Mouse (Mus musculus): ENCODE results near the gene Fkbp10. TPM values are rescaled to one million over a fixed set of nuclear protein-coding genes. Genes with fewer than 3 reads are reported as not detected.
A peak's percentile ranks its signal among the peaks of the same experiment; 100 is the strongest.

The Fkbp10 gene
- total RNA-seq, 2 experiments from 2014 or later: 58.6 to 59.7 TPM

GRCm38 (mm10) chr11:100392958-100393357 is 22.5 kb upstream of the Fkbp10 start:
- intact Hi-C loops (cut with DNase I): no loop called here
- DNase-seq: peak; percentile 42 to 50

- intact Hi-C loops (cut with DNase I): no loop called here
- peak; percentile 45 to 54 for DNase-seq
Measured at GRCm38 (mm10) chr11:100393733-100394132, 21.8 kb upstream of the Fkbp10 start.

- no peak for DNase-seq
- intact Hi-C loops (cut with DNase I): no loop called here
Measured at GRCm38 (mm10) chr11:100394353-100395074, 21.0 kb upstream of the Fkbp10 start.

DNA sequence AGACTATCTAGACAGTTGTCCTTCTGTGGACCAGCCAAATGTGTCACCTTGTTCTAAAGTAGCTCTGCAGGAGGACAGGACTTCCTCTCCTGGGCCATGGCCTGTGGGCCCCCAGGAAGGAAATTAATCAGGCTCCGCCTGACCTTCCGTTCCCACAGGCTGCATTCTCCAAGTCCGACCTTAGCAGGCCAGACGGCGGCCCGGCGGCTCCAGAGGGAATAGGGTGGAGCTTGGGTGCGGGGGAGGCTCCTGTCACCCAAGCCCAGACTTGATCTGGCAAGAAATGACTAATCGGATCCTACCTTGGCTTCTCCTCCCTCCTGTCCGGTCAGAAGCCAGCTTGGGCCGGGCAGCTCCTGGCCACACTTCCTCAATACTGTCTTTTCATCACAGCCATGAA is 20.3 kb upstream of the Fkbp10 start:
- DNase-seq: peak; percentile 85 to 87
- intact Hi-C loops (cut with DNase I): no loop called here

DNA sequence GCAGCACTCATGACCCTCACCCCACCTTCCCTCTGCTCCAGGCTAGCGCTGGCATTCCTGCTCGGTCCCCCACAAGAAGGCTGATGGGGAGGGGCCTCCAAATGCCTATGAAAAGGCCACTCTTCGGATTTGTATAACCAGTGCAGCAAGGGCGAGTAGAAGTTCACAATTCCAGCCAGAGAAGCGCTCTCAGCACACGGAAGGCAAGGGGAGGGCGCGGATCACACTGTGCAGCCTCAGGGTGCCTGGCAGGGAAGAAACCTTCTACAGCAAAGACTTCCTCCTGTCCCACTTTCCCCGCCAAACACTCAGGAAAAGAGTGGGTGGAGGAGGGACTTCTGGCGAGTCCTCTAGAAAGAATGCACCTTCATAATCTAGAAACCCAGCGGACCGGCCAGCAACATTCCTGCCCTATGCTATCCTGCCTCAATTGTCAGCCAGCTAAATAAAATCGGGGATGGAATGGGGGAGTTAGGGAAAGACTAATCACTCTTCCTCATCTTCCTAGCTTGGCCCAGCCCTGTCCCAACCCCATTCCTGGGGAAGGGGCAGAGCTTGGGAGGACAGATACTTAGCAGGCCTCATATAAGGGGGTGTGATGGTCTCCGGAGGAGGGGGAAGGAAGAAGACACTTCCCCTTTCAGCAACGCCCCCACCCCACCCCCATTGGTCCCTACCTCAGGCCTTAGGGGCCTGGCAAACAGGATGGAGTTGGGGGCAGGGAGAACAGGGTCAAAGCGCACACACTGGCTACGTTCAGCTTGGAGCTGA is 19.5 kb upstream of the Fkbp10 start:
- DNase-seq: peak; percentile 64 to 65
- intact Hi-C loops (cut with DNase I): loop anchor here (2.0 kb wide), 1 partner anchor 19 kb away; the partner anchor contains the start of genes Fkbp10 and P3h4

DNA sequence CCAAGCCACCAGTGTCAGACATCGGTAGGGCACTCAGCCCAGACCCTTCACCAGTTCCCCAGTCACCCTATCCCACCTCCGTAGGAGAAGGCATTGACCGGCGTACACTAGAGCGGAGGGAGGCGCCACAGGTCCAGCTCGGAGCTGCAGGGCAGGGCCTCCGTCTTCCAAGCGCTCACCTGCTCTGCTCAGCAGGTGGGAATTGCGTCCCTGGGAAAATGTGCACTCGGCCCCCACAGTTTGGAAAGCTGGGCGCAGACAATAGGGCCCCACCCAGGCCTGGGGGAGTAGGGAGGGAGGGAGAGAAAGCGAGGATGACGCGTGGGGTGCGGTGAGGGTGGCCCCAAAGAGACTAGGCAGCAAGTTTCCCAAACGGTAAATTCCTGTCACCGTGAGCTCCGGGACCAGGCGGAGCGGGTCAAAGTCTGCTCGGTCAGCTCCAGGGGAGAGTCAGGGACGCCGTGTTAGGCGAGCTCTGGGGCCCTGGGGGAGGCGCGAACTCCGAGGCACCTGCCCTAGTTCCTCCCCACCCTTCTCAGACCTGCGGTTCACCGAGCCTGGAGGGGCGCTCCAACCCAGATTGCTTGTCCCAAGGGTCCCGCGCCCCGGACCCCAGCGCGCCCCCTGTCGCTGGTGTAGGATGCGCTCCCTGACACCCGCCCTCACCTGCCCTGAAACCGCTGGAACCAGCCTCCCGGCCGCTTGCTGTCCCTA is 18.5 kb upstream of the Fkbp10 start:
- intact Hi-C loops (cut with DNase I): loop anchor here (2.0 kb wide), 1 partner anchor 18 kb away; the partner anchor contains the start of genes Fkbp10 and P3h4
- peak; percentile 68 to 75 for DNase-seq

DNA sequence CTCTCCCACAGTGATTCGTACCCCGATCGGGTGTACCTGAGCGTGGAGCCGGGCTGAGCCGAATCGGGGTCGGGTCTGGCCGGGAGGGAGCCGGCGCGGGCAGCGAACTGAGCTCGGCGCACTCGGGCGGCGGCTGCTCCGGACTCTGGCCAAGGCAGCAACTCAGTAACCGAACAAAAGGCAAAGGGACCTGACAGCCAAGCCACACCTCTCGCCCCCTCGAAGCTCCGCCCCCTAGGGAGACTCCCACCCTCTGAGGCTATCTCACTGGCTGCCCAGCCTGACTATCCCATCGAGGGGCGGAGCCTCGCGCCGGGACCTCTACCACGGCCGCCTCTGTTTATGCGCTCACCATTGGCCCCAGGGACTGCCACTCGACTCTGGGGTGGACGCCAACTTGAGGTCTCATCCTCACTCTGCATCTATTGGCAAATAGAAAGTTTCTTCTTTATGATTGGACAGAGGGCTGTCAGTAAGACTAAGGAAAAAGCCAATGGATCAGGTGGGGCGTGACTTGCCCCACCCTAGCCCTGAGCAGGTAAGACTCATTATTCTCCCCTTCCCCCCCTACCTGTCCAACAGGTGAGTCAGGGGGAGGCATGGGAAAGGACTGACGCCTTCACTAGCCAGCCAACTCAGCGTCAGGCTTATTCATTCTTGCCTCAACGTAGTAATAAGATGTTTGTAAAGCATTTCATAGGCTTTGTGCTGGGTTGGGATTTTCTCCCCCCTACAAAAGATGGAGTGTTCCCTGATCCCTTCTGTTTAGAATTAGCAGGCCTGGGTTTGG is 17.7 kb upstream of the Fkbp10 start, which contains the start of gene Jup:
Jup (minus strand) TSS at position 164 of the 790 bp plus-strand sequence.
- DNase-seq: peak; percentile 100
- intact Hi-C loops (cut with DNase I): loop anchor here (2.0 kb wide), 1 partner anchor 17 kb away; the partner anchor contains the start of genes Fkbp10 and P3h4

GRCm38 (mm10) chr11:100398517-100398916 is 17.0 kb upstream of the Fkbp10 start:
- intact Hi-C loops (cut with DNase I): no loop called here
- DNase-seq: no peak

- intact Hi-C loops (cut with DNase I): no loop called here
- peak in 1 of 2 experiments; percentile 49 for DNase-seq
Measured at GRCm38 (mm10) chr11:100399320-100399719, 16.2 kb upstream of the Fkbp10 start.

DNA sequence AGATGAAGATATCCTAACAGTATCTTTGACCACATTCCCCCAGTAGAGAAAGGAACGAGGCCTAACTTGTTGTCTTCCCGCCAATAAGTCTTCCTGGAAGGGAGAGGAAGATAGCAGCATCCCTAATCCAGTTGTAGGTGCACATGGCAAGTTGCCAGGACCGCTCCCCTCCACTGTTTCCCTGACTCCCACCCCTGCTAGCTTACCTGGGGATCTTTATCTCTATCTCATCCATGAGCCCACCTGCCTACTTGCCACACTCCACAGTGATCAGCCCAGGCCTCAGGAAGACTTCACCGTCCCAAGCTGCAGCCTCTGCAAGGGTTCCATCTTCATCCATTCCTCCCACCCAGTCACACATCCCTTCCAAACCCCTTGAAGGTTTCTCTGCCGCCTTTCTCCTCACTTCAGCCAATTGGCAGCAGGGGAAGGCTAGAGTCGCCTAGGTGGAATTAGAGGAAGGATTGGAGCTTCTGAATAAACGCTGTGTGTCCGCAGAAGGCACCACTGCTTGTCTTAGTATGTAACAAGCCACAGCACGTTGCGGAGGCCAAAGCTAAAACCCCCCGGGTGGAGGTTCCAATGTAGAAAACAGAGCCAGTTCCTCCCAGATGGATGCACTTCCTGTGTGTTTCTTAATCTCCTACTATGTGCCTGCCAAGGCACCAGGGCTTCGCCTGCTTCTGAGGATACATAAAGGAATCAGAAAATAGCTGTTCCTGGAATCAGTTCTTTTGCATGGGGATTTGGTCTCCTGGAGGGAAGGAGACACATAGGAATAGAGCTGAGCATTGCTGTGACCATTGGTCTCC is 15.6 kb upstream of the Fkbp10 start:
- peak; percentile 43 to 47 for DNase-seq

GRCm38 (mm10) chr11:100400842-100401241 is 14.7 kb upstream of the Fkbp10 start:
- intact Hi-C loops (cut with DNase I): no loop called here
- no peak for DNase-seq

More for the DNA sequence above, 15.6 kb upstream of the Fkbp10 start:
- intact Hi-C loops (cut with DNase I): no loop called here

GRCm38 (mm10) chr11:100402240-100402639 is 13.3 kb upstream of the Fkbp10 start:
- DNase-seq: peak; percentile 80 to 87
- intact Hi-C loops (cut with DNase I): no loop called here

GRCm38 (mm10) chr11:100402682-100403081 is 12.8 kb upstream of the Fkbp10 start:
- intact Hi-C loops (cut with DNase I): no loop called here
- DNase-seq: no peak

- intact Hi-C loops (cut with DNase I): no loop called here
- DNase-seq: peak in 1 of 2 experiments; percentile 40
Measured at GRCm38 (mm10) chr11:100403445-100404134, 11.9 kb upstream of the Fkbp10 start.

DNA sequence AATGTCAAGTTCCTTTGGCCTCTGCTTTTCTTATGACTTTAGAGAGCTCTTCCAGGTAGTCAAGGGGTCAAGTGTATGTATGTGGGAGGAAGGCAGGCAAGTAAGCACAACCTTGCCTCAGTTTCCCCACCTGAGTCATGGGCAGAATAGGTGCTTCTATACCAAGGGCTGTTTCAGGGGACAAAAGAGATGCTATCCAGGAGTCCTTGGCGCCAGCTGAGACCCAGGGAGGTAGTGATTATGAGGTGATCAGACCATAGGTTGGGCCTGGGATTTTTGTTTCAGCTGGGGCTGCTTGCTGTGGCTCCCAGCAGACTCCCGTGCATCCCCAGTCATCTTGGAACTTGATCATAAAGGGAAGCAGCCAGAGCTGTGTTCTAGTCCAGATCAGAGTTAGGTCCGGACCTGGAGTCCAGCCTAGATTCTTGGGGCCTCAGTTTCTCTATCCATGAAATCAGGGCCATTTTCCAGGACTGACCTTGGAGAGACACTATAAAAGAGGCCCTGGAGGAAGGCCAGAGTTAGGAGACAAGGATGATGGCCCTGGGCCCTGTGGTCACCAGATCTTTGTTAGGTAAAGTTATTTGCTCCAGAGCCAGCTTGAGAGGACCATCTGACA is 10.9 kb upstream of the Fkbp10 start:
- no peak for DNase-seq
- intact Hi-C loops (cut with DNase I): no loop called here

DNA sequence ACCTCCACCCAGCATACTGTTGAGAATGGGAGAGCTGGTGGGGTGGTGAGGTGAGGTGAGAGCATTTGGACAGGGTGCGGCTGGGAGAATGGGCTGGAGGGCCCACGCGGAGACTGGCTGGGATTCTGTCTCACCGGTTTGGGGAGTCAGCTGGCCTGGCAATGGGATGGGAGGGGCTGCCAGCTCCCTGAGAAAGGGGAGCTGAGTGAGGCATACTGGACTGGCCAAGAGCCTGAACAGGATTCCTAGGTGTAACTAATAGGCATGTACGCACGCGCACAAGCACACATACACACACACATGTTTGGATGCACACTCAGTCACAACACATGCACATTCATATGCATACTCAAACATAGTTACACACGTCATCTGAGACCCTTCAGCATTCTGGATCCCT is 9.2 kb upstream of the Fkbp10 start:
- DNase-seq: no peak
- intact Hi-C loops (cut with DNase I): no loop called here

DNA sequence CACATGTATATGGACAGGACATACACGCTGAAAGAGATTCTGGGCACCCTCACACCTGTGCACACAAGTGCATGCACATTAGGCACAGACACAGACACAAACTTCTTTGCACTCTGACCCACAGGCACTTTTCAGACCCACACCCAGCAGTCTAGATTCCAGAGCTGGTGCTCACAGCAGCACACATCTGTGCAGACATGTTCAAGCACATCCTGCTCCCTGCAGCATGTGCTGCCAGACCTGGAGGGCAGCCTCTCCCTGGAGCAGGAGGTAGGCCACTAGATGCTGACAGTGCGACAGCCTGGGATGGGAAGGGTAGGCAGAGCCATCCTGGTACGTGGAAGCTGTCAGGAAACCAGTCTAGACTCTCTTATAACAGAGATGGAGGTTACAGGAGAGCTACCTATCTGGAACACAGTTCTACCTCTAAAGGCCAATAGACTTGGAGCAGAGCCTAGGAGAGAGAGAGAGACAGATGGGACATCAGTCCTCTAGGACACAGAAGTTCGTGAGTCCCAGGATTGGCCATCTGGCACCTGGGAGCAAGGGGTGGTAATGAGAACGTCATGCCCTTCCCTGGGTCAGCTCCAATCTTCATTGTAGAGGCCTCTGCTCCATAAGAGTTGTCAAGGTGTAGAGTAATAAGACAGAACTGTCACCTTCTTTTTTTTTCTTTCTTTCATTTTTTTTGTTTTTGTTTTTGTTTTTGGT is 8.3 kb upstream of the Fkbp10 start:
- DNase-seq: no peak
- intact Hi-C loops (cut with DNase I): no loop called here

Measured in heart, postnatal 10 days (tissue).